Comparison of ENCODE assay signal across 9 mouse cellular contexts in genomic region chr6:135322749-135323148, GRCm38 (mm10). TPM values are rescaled to one million over a fixed set of nuclear protein-coding genes. Genes with fewer than 3 reads are reported as not detected.
A peak's percentile ranks its signal among the peaks of the same experiment; 100 is the strongest.
DNase-seq lines count a peak whose midpoint lies in the region; ATAC-seq and TF ChIP-seq lines count a peak whose summit lies in the region.
"Had no signal": no experiment of that assay in that cellular context is flagged by ENCODE, and none has a peak within 500 bp of the region (broad histone marks: within the 10 kb centered on the region; RNA-seq: fewer than 3 reads in every experiment).

No protein-coding gene starts in this region.

- peak; percentile 68 for ATAC-seq in intestine, embryonic 15.5 days
- ATAC-seq in monocyte, adult 5-6 weeks (replicated peaks; ENCODE audit: insufficient number of reproducible peaks, low FRiP score, low TSS enrichment, poor library complexity, severe bottlenecking): no peak
- no peak for ATAC-seq in midbrain, embryonic 16.5 days

- H3K79me2 ChIP-seq in C2C12 (ENCODE audit: control insufficient read depth, insufficient read depth): no peaks in the 10 kb centered on the region

- peak overlapping the region; percentile 77 for H3K27ac ChIP-seq in intestine, embryonic 15.5 days
- no peak overlapping the region for H3K27ac ChIP-seq in midbrain, embryonic 16.5 days (ENCODE audit: low read length)

- TF ChIP-seq CTCF in C2C12 (IDR thresholded peaks at IDR 0.05; ENCODE audit: control insufficient read depth, insufficient read depth, insufficient read length): no peak

- no peak overlapping the region for H3K4me3 ChIP-seq in C2C12 (ENCODE audit: insufficient read depth, poor library complexity, severe bottlenecking)
- H3K4me3 ChIP-seq in intestine, embryonic 15.5 days (replicated peaks): no peak overlapping the region
- H3K4me3 ChIP-seq in midbrain, embryonic 16.5 days (ENCODE audit: low read depth, low read length): no peak overlapping the region

- H3K79me3 ChIP-seq in C2C12 (ENCODE audit: low read depth): no peaks in the 10 kb centered on the region

- peak overlapping the region; percentile 50 for H3K4me2 ChIP-seq in intestine, embryonic 15.5 days (replicated peaks)
- no peak overlapping the region for H3K4me2 ChIP-seq in midbrain, embryonic 16.5 days (ENCODE audit: low read length)

- DNase-seq in gastrocnemius, postnatal 14 days: peak; percentile 31
- DNase-seq in gastrocnemius, adult 18-20 months (ENCODE audit: low spot score): no peak
- peak; percentile 66 for DNase-seq in lung, postnatal 10 days
- no peak for DNase-seq in cerebellum, adult 11-12 months

- H3K4me1 ChIP-seq in intestine, embryonic 15.5 days (replicated peaks): peaks cover 21% of the 10 kb centered on the region
- no peaks in the 10 kb centered on the region for H3K4me1 ChIP-seq in midbrain, embryonic 16.5 days (ENCODE audit: control insufficient read depth, insufficient read depth, low read length)

- H3K9me3 ChIP-seq in intestine, embryonic 15.5 days: no peaks in the 10 kb centered on the region
- H3K9me3 ChIP-seq in midbrain, embryonic 16.5 days (replicated peaks; ENCODE audit: control insufficient read depth, low read length, poor library complexity, severe bottlenecking): no peaks in the 10 kb centered on the region

- peak overlapping the region; percentile 70 for H3ac ChIP-seq in C2C12 (ENCODE audit: control insufficient read depth, insufficient read length, low read depth)

- WGBS in intestine, embryonic 15.5 days: 58% methylated on average over 7 of the region's 7 CpGs
- 74% methylated on average over 7 of the region's 7 CpGs for WGBS in midbrain, embryonic 16.5 days

- intact Hi-C loops in gastrocnemius, postnatal 14 days (cut with DNase I; ENCODE audit: low total_unique reads): no loop called here

- H3K27me3 ChIP-seq in C2C12 (ENCODE audit: control insufficient read depth, insufficient read depth, insufficient read length): no peaks in the 10 kb centered on the region
- H3K27me3 ChIP-seq in intestine, embryonic 15.5 days (replicated peaks): no peaks in the 10 kb centered on the region
- no peaks in the 10 kb centered on the region for H3K27me3 ChIP-seq in midbrain, embryonic 16.5 days (ENCODE audit: control insufficient read depth, insufficient read depth, low read depth, low read length)

- H3K36me3 ChIP-seq in C2C12 (ENCODE audit: control insufficient read depth, insufficient read depth): no peaks in the 10 kb centered on the region
- no peaks in the 10 kb centered on the region for H3K36me3 ChIP-seq in intestine, embryonic 15.5 days
- no peaks in the 10 kb centered on the region for H3K36me3 ChIP-seq in midbrain, embryonic 16.5 days (ENCODE audit: control insufficient read depth, insufficient read depth, low read length)

- 0 out of 2 replicates have a peak overlapping the region, but pooled peaks have one; percentile 12 for H3K9ac ChIP-seq in intestine, embryonic 15.5 days
- no peak overlapping the region for H3K9ac ChIP-seq in midbrain, embryonic 16.5 days (ENCODE audit: low read depth, low read length)

TF ChIP-seq in C2C12, 6 proteins besides CTCF, POLR2A, EP300 and RAD21:
- TF ChIP-seq MAX (IDR thresholded peaks at IDR 0.05) (peak; percentile 65), MYOG (IDR thresholded peaks at IDR 0.05; ENCODE audit: control insufficient read depth, extremely low read depth, insufficient read length) (no peak), USF1 (IDR thresholded peaks at IDR 0.05; ENCODE audit: low read depth) (peak; percentile 49), FOSL1 (IDR thresholded peaks at IDR 0.05; ENCODE audit: insufficient read depth, low read length, poor library complexity, severe bottlenecking) (no peak), CEBPB (IDR thresholded peaks at IDR 0.05; ENCODE audit: low read depth) (no peak), MYOD1 (IDR thresholded peaks at IDR 0.05; ENCODE audit: control insufficient read depth, insufficient read length, low read depth) (peak; percentile 1)

RNA-seq across cellular contexts. Expression of gene Pbp2, which starts 12.5 kb away (rescaled TPM):
- total RNA-seq in gastrocnemius, postnatal 14 days (2021): not detected
- total RNA-seq in gastrocnemius, adult 18-20 months (2021): not detected
- 0.41 TPM for polyA plus RNA-seq in C2C12 (2012; fragmentation: generic; extraction: Trizol)
- 0.25 TPM in 1 of 2 replicates, not detected in the other for polyA plus RNA-seq in intestine, embryonic 15.5 days (2015; fragmentation: Nextera tagmentation; extraction: Ambion mirVana)
- total RNA-seq in monocyte, adult 5-6 weeks (2017): 0.49 TPM in 1 of 3 replicates, not detected in the others
- polyA plus RNA-seq in midbrain, embryonic 16.5 days (2015; fragmentation: Nextera tagmentation; extraction: Ambion mirVana): not detected in 2 replicates
- total RNA-seq: gastrocnemius, postnatal 10 days had no signal

RNA-seq across cellular contexts. Expression of gene Emp1, which starts 39.6 kb away (rescaled TPM):
- total RNA-seq in gastrocnemius, postnatal 14 days (2021): 100 to 1,000 TPM in 1 of 2 experiments, 10 to 100 TPM in 1; 83.9 to 105 TPM
- total RNA-seq in gastrocnemius, adult 18-20 months (2021): 10 to 100 TPM; 20.3 to 48.7 TPM
- 222 TPM for polyA plus RNA-seq in C2C12 (2012; fragmentation: generic; extraction: Trizol)
- polyA plus RNA-seq in intestine, embryonic 15.5 days (2015; fragmentation: Nextera tagmentation; extraction: Ambion mirVana): 45.7 and 49.4 TPM in 2 replicates
- total RNA-seq in monocyte, adult 5-6 weeks (2017): 4.6 to 6.1 TPM (median 5.9 TPM) in 3 replicates
- 7.5 TPM in 2 replicates for polyA plus RNA-seq in midbrain, embryonic 16.5 days (2015; fragmentation: Nextera tagmentation; extraction: Ambion mirVana)

Comparison
In these comparisons a context has a peak if more than half of its experiments do, and no peak if none do; other contexts are left out.
1. DNase-seq: peak in gastrocnemius, postnatal 14 days (single experiment) and lung, postnatal 10 days (single experiment); none in gastrocnemius, adult 18-20 months (single experiment) and cerebellum, adult 11-12 months (single experiment).